Mouse (Mus musculus): ENCODE data around the gene Ccdc8.

Ccdc8 gene

GRCm38 (mm10) chr7:17009326-17010009 lies 17.0 kb downstream of the Ccdc8 start:
- DNase-seq (ENCODE audit: low read depth, low spot score): no peak

GRCm38 (mm10) chr7:17010010-17010347 lies 17.5 kb downstream of the Ccdc8 start:
- DNase-seq (ENCODE audit: low read depth, low spot score): no peak

DNA sequence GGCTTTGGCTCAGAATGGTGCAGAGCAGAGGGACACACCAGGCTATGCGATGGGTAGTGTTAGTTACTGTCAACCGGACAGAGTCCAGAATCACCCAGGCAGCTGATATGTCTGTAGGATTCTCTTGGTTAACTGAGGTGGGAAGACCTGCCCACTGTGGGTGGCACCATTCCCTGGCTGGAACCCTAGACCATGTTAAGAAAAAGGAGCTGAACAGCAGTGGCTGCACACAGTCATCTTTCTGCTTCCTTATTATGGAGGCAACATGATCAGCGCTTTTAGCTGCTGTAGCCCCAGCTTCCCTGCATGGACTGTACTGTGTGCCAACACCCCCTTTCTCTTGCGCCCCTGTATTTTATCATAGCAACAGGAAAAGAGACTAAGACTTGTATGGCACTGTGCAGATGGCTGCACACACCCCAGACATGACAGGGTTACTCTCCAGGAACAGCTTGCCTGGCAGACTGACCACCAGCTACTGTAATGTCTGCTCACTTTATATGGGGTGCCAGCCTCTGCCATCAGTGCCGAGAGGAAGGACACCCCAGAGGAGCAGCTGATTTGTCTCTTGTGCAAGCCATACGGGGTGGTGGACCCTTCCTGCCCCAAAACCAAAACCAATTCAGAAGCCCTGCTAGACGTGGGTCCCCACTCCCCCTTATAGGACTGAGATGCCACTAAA lies 19.5 kb downstream of the Ccdc8 start:
- no peak for DNase-seq (ENCODE audit: low read depth, low spot score)

GRCm38 (mm10) chr7:17015381-17015780 lies 22.9 kb downstream of the Ccdc8 start:
- no peak for DNase-seq (ENCODE audit: low read depth, low spot score)

- DNase-seq (ENCODE audit: low read depth, low spot score): peak; percentile 97
These were observed 24.5 kb downstream of the Ccdc8 start for GRCm38 (mm10) chr7:17017036-17017435.

DNA sequence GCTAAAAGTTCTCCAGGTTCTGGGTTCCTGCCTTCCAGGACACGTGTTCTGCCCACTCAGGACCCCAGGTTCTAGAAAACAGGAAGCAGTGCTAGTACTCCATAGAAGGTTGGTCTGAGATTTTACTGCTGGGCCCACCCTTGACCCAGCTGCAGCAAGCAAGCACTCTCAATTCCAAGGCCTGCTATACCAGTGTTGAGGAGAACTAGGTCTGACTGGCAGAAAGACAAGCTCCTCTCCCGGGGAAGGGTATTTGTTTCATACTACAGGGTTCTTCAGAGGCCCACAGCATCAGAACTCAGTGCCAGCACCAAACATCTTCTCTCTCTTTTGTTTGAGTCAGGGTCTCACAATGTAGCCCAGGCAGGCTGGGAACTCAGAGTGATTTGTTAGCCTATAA lies 25.4 kb downstream of the Ccdc8 start:
- no peak for DNase-seq (ENCODE audit: low read depth, low spot score)

DNA sequence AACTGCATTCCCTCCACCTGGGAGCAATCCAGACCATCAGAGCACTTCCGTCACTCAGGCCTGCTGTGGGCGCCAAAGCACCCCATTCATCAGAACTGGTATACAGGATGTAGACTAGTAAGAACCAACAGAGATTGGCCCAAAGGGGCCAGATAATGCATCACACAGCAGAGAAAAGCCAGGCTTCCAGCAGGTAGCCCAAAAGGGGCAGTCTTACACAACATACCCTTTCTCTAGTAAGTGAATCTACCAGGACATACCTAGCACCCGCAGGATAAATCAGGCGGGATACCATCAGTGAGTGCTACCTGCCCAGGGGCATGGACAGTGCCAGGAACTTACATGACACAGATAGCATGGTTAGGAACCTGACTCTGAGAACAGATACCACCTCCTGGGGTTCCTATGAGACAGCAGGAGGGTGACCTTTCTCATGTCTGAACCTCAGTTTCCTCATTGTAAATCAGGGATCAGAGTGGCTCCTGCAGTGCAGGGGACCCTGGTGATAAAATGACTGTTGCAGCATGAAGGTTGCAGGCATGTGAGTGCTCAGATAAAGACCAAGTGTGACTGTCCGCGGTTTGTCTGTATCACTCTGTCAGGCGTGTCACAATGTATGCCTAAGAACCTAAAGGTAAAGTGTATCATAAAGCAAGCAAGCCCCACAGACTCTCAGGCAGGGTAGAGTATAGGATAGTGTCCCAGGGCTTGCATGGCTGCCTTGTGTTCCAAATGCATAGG lies 27.1 kb downstream of the Ccdc8 start:
- DNase-seq (ENCODE audit: low read depth, low spot score): no peak

DNA sequence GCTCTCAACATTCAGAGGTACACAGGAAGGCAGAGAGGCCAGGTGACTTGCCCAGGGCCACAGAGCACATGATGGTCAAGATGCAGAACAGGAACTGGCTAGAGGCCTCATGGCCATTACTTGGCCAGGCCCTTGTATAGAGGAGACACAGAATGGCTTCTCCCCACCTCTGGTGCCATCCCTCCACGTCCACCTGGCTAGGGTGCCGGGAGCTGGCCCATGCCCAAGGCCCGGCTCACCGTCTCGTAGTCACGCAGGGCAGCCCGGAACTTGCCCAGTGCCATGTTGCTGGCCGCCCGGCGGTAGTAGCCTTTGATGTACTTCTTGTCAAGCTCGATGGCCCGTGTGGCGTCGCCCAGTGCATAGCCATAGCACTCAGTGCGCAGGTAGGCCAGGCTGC lies 29.7 kb downstream of the Ccdc8 start:
- DNase-seq (ENCODE audit: low read depth, low spot score): no peak

DNA sequence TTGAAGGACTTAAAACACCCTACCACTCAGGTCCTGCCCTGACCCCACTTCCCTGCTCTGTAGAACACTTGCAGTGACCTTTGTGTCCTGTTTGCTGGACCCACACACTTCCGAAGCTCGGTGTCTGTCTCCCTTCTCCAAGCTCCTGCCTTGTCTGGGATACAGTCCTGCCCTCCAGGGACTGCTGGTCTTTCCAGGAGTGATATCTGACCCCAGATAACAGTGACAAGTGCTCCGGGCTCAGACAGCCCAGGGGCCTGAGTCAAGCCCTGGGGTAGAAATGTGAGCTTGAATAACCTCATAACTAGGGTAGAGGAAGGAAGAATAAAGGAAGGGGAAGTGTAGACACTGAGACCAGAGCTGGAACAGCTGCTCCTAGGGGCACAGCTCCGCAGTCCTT lies 31.2 kb downstream of the Ccdc8 start:
- no peak for DNase-seq (ENCODE audit: low read depth, low spot score)

DNA sequence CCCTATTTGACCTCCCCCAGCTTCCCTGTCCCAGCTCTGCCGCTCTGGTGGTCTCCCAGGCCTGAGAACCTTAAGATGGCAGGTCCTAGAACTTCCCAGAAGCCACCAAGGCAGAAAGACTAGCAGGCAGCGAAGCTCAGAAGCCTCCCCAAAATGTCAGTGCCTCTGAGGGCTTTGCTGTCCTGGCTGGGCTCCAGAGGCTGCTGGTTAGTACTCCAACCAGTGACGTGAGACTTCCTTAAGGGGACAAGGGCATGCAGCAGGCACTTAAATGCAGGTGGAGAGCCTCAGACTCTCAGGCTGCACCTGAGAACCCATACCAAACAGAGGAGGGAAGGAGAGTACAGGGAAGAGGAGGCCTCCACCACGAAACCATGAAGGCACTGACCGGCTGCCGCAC lies 31.6 kb downstream of the Ccdc8 start:
- DNase-seq (ENCODE audit: low read depth, low spot score): no peak

- no peak for DNase-seq (ENCODE audit: low read depth, low spot score)
These were observed 32.5 kb downstream of the Ccdc8 start for GRCm38 (mm10) chr7:17024814-17025504.

DNA sequence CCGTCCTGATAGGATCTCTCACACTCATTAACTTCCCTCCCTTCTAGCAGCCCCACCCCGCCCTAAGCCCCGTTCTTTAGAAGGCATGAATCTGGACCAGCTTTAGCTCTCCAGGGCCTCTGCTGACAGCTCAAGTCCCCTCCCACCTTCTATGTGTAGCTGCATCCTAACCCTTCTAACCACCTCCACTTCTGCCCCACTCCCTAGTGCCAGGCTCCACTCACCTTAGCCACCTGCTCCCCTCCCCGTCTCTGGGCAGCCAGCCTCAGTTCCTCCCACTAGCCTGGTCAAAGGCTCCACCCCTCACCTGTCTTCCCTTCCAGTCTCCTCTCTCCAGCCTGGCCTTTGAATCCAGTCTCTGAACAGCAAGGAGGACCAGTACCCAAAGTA lies 33.0 kb downstream of the Ccdc8 start:
- no peak for DNase-seq (ENCODE audit: low read depth, low spot score)

GRCm38 (mm10) chr7:17025896-17026622 lies 33.6 kb downstream of the Ccdc8 start:
- DNase-seq (ENCODE audit: low read depth, low spot score): no peak

DNA sequence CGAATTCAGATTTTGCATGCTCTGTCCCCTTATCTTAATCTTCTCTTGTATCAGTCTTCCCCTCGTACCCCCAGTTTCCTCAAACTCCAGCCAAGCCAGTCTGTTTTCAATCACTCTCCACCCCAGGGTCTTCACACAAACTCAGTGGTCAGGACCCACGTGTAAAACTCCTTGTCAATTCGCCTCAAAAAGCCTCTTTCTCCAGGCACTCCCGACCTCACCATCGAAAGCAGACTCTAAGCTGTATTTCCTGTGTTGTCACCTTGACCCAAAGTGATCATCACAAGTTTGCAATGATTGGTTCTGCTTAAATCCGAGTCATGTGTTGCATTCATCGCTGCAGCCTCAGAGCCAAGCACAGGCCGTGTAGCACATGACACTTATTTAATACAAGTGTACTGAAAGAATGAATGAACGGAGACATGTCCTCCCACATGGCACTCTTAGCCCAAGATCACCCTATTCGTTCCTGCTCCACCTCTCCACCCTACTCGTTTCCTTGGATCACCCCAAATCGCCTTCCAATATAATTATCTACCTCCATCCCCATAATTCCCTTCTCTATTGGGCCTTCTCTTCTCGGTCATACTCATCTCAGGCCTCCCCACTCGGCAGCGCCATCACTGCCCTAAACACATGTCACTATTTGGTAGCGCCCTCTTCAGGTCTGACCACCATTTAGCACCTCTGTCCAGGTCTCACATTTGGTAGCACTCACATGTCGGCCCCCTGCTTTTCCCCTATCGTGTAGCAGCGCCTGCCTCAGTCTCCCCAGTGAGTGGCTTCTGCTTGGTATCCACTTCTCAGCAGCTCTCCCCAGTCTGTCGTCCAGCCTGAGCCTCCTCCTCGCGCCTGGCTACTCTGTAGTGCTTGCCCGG lies 34.4 kb downstream of the Ccdc8 start:
- peak; percentile 61 for DNase-seq (ENCODE audit: low read depth, low spot score)

DNA sequence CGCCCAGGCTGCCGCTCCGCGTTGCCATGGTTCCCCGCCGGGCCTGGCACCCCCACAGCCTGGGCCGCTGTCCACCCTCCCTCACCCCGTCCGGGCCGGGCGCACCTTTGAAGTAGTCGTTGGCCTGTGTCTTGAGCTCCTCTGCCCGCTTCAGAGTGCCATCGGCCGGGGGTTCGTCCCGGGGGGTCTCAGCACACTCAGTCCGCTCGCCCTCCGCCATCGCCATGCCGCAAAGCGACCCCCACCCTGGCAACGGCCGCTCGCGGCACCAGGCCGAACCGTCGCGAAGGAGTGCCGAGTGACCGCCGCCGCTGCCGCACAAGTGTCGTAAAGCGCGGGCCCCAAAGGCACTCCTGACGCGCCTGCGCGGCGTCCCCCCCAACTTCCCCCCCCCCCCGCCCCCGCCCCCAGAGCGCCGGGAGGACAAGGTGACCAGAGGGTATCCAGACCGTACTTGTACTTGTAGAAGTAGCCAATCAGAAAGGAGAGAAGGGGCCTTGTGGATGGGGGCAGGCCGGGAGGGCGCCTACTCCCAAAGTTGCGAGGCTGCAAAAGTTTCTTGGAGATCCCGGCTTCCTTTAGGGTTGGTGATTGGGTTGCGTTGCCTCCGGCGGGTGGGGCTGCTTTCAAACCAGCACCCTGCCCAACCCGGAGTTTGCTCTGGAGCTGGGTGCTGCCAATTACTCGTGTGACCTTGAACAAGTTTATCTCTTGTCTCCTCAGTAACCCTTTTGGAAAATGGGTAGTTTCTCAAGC lies 35.3 kb downstream of the Ccdc8 start, which contains the start of gene Ppp5c:
Gene Ppp5c (minus strand): TSS at position 337 of the 756 bp plus-strand sequence.
- peak; percentile 68 for DNase-seq (ENCODE audit: low read depth, low spot score)

DNA sequence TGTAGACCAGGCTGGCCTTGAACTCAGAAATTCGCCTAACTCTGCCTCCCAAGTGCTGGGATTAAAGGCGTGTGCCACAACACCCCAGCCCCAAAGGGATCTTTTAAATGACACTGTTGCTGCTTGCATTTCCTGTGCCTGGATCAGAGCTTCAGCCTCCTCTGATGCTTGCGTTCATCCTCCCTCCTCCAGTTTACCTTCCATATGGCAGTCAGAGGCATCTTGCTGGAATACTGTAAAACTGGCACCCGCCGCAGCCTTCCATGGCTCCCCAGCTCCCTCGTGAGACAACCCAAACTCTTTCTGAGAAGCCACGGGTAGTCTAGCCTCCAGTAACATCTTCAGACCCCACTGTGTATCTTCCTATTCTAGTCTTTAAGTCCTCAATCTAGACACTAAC lies 36.4 kb downstream of the Ccdc8 start:
- peak; percentile 58 for DNase-seq (ENCODE audit: low read depth, low spot score)

- DNase-seq (ENCODE audit: low read depth, low spot score): peak; percentile 75
These were observed 37.7 kb downstream of the Ccdc8 start for GRCm38 (mm10) chr7:17030239-17030638.

DNA sequence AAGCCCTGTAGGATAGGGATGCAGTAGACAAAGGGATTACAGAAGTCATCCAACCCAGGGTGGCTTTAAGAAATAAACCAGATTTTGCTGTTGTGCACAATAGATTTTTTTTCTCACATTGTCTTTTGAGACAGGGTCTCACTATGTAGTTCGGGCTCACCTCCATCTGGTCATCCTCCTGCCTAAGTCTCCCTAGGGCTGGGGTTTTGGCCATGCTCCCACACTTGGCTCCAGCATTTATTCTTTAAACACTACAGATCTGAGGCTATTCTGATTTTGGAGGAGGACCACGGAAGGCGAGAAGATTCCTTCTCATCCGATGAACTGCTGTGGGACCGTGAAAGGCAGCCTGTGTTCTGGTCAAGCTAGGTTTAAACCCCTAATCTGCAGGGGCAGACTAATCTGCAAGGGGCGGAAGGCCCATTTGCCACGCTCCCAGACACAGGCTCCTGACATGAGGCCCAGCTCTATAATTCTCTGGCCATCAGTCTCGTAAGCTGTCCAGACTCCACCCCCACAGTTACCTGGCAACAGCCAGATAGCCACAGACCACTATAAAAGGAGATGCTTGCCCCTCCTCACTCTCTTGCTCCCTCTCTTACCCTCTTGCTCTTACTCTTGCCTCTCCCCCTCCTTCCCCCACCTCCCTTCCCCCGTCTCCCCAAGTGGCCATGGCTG lies 45.6 kb downstream of the Ccdc8 start:
- DNase-seq (ENCODE audit: low read depth, low spot score): no peak

GRCm38 (mm10) chr7:17039373-17039772 lies 46.9 kb downstream of the Ccdc8 start:
- DNase-seq (ENCODE audit: low read depth, low spot score): no peak

Data from telencephalon, adult 2 months (tissue).